Mouse (Mus musculus): Measurements from ENCODE around the gene Rcor1.

Rcor1 gene

GRCm38 (mm10) chr12:111114593-111114992, 75.4 kb downstream of the Rcor1 start:
- in situ Hi-C loops (cut with MboI; ENCODE audit: unreplicated experiment in 2 of 2), result no loop called here

DNA sequence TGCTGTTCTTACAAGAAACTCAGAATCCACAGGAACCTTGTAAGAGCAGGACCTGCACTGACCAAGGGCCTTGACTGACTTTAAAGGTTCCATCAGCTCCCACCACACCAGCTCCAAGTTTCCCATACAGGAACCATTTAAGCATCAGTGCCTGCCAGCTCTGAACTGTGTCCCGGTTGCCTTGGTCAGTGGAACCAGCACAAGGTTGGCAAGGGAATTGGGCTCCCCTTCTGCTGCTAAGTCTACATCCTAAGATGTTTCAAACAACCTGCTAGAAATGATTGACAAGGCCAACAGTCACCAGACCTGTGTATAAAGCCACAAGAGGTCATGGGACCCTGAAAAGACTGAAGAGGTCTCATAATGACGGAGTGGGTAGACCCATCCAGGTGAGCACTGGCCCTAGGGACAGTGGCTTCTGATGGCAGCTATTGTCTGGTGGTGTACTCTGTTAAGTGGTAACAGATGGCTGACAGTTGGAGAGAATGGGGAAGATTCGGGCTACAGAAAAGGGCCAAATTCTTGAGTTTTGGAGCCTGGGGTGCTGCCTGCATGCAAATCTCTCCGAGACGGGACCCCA, 80.4 kb downstream of the Rcor1 start:
- in situ Hi-C loops (cut with MboI; ENCODE audit: unreplicated experiment in 2 of 2), result no loop called here

GRCm38 (mm10) chr12:111120976-111121645, 82.0 kb downstream of the Rcor1 start:
- in situ Hi-C loops (cut with MboI; ENCODE audit: unreplicated experiment in 2 of 2), result no loop called here

- in situ Hi-C loops (cut with MboI; ENCODE audit: unreplicated experiment in 2 of 2), result no loop called here
Observed at GRCm38 (mm10) chr12:111122332-111122852, 83.2 kb downstream of the Rcor1 start.

- in situ Hi-C loops (cut with MboI; ENCODE audit: unreplicated experiment in 2 of 2), result no loop called here
Observed at GRCm38 (mm10) chr12:111124601-111125260, 85.6 kb downstream of the Rcor1 start.

- in situ Hi-C loops (cut with MboI; ENCODE audit: unreplicated experiment in 2 of 2), result no loop called here
Observed at GRCm38 (mm10) chr12:111125666-111126065, 86.5 kb downstream of the Rcor1 start.

DNA sequence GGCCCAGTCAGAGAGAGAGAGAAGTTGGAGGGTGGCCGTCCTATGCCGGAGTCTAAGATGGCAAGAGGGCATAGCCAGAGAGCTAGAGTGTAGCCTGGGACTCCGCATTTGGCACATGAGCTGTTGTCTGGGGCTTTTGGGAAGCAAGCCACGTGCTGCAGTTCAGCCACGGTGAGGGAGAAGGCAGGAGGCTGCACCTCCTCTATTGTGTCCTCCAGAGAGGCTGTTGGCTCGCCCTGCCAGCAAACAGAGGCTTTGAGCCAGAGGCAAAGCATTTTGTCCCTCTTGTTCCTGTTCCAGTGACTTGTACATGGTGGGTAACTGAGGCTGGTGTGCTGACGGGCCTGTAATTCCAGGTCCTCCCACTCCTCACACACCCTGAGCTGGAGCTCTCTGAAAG, 95.0 kb downstream of the Rcor1 start:
- in situ Hi-C loops (cut with MboI; ENCODE audit: unreplicated experiment in 2 of 2), result no loop called here

GRCm38 (mm10) chr12:111134791-111135733, 95.9 kb downstream of the Rcor1 start:
- in situ Hi-C loops (cut with MboI; ENCODE audit: unreplicated experiment in 2 of 2), result no loop called here

- in situ Hi-C loops (cut with MboI; ENCODE audit: unreplicated experiment in 2 of 2), result no loop called here
Observed at GRCm38 (mm10) chr12:111135953-111136352, 96.8 kb downstream of the Rcor1 start.

DNA sequence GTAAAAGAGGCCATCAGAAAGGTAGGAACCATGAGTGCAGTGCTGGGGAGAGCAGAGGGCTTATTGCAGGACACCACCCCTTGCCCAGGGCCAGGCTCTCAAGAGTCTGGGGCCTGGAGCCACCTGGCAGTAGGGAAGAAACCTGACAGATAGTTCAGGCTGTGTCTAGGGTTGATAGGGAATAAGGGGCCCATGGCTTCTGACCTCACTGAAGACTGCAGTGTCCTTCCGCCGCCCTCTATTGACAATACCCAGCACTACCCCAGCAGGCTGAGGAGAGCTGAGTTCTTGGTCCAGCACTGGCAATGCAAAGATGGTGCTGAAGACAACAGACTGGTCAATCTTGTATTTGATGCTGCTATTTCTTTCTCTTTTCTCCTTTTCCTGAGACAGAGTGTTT, 97.9 kb downstream of the Rcor1 start:
- in situ Hi-C loops (cut with MboI; ENCODE audit: unreplicated experiment in 2 of 2), result no loop called here

DNA sequence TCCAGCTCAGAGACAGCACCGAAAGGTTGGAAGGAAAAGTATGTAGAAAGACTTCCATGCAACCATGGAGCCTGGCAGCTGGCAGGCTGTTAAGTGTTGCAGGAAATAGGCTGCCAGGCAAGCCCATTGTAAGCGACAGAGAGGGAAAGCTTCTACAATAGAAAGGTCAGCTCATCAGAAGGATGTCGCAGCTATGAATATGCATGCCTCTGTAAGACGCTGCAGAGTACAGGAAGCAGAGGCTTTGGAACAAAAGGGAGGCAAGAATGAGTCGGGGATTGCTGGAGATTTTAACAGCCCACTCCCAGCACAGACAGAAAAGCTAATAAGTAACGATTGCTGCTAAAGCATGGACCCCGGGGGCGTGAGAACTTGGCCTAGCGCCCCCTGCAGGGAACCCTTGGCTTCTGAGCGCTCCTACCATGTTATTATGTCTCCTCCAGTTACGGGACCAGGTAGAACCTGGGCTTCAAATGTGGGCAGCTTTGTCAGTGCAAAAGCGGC, 103.9 kb downstream of the Rcor1 start:
- in situ Hi-C loops (cut with MboI; ENCODE audit: unreplicated experiment in 2 of 2), result no loop called here

- in situ Hi-C loops (cut with MboI; ENCODE audit: unreplicated experiment in 2 of 2), result no loop called here
Observed at GRCm38 (mm10) chr12:111143509-111144063, 104.4 kb downstream of the Rcor1 start.

GRCm38 (mm10) chr12:111144598-111144997, 105.4 kb downstream of the Rcor1 start:
- in situ Hi-C loops (cut with MboI; ENCODE audit: unreplicated experiment in 2 of 2), result no loop called here

- in situ Hi-C loops (cut with MboI; ENCODE audit: unreplicated experiment in 2 of 2), result no loop called here
Observed at GRCm38 (mm10) chr12:111145269-111145668, 106.1 kb downstream of the Rcor1 start.

- in situ Hi-C loops (cut with MboI; ENCODE audit: unreplicated experiment in 2 of 2), result no loop called here
Observed at GRCm38 (mm10) chr12:111149495-111150235, 110.5 kb downstream of the Rcor1 start.

- in situ Hi-C loops (cut with MboI; ENCODE audit: unreplicated experiment in 2 of 2), result no loop called here
Observed at GRCm38 (mm10) chr12:111150236-111150596, 111.1 kb downstream of the Rcor1 start.

GRCm38 (mm10) chr12:111151422-111152156, 112.4 kb downstream of the Rcor1 start:
- in situ Hi-C loops (cut with MboI; ENCODE audit: unreplicated experiment in 2 of 2), result no loop called here

- in situ Hi-C loops (cut with MboI; ENCODE audit: unreplicated experiment in 2 of 2), result no loop called here
Observed at GRCm38 (mm10) chr12:111152579-111152978, 113.4 kb downstream of the Rcor1 start.
